In the genomic region with DNA sequence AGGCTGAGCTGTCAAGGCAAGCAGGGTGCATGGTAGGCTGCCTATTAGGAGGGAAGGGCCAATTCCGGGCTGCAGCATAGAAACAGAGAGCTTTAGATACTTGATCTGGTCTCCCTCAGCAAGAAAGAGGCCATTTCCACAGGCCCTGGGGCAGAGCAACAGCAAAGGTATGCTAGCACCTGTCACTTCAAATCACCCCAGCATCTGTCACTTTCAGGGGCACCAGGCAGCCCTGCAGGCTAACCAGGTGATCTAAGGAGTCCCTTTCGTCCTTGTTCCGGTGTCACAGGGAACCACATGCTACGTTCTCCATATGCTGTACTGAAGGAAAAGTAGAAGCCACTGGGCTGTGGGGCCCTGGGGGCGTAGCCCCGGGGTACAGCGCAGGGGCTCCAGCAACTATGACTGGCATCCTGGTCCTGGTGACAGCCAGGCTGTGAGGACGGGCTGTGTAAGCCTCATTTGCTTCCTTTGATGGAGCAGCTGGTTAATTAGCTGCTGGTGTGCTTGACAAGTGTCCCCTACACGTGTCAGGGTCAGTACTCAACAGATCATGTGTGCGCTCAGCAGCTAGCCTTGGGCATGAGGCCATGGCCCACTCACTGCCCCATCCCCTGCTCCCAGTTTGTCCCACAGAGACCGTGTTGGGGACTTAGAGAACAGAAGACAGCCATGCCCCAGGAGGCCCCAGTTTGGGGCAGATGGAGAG, we compare ENCODE assay signal across 11 mouse cellular contexts. TPM values are rescaled to one million over a fixed set of nuclear protein-coding genes. Genes with fewer than 3 reads are reported as not detected.
DNase-seq lines count a peak whose midpoint lies in the region; ATAC-seq lines count a peak whose summit lies in the region.
"Had no signal": no experiment of that assay in that cellular context is flagged by ENCODE, and none has a peak within 500 bp of the region (broad histone marks: within the 10 kb centered on the region; RNA-seq: fewer than 3 reads in every experiment).

No protein-coding gene starts in this region.

- H3K9me3 ChIP-seq in hindbrain, embryonic 10.5 days: no peaks in the 10 kb centered on the region
- H3K9me3 ChIP-seq in hindbrain, embryonic 11.5 days (ENCODE audit: control insufficient read depth, low read length): no peaks in the 10 kb centered on the region
- H3K9me3 ChIP-seq in embryonic facial prominence, embryonic 10.5 days: no peaks in the 10 kb centered on the region
- no peaks in the 10 kb centered on the region for H3K9me3 ChIP-seq in forebrain, embryonic 13.5 days (replicated peaks)
- no peaks in the 10 kb centered on the region for H3K9me3 ChIP-seq in limb, embryonic 10.5 days (replicated peaks)
- H3K9me3 ChIP-seq: limb, embryonic 13.5 days had no signal

- no peak overlapping the region for H3K9ac ChIP-seq in hindbrain, embryonic 11.5 days (ENCODE audit: low read depth, low read length)
- H3K9ac ChIP-seq in forebrain, embryonic 13.5 days: no peak overlapping the region
- H3K9ac ChIP-seq: limb, embryonic 13.5 days had no signal

- no peak for ATAC-seq in hindbrain, embryonic 11.5 days (ENCODE audit: low FRiP score)
- peak; percentile 41; the same call in 1 of the 2 replicates for ATAC-seq in forebrain, embryonic 13.5 days

- H3K4me3 ChIP-seq in hindbrain, embryonic 10.5 days: no peak overlapping the region
- no peak overlapping the region for H3K4me3 ChIP-seq in hindbrain, embryonic 11.5 days (ENCODE audit: low read depth, low read length)
- H3K4me3 ChIP-seq in embryonic facial prominence, embryonic 10.5 days: no peak overlapping the region
- H3K4me3 ChIP-seq in forebrain, embryonic 13.5 days: no peak overlapping the region
- H3K4me3 ChIP-seq in limb, embryonic 10.5 days: no peak overlapping the region
- H3K4me3 ChIP-seq: limb, embryonic 13.5 days had no signal

- H3K4me1 ChIP-seq in hindbrain, embryonic 10.5 days (replicated peaks): peaks cover 58% of the 10 kb centered on the region
- H3K4me1 ChIP-seq in hindbrain, embryonic 11.5 days (replicated peaks; ENCODE audit: control insufficient read depth, insufficient read depth, low read length): peaks cover 2% of the 10 kb centered on the region; the same call in 1 of the 2 replicates
- peaks cover 49% of the 10 kb centered on the region for H3K4me1 ChIP-seq in embryonic facial prominence, embryonic 10.5 days
- peaks cover 26% of the 10 kb centered on the region for H3K4me1 ChIP-seq in forebrain, embryonic 13.5 days
- peaks cover 39% of the 10 kb centered on the region for H3K4me1 ChIP-seq in limb, embryonic 10.5 days

- WGBS in hindbrain, embryonic 10.5 days: 74% methylated on average over 11 of the region's 11 CpGs
- WGBS in hindbrain, embryonic 11.5 days: 69% methylated on average over 11 of the region's 11 CpGs
- WGBS in embryonic facial prominence, embryonic 10.5 days: 68% methylated on average over 11 of the region's 11 CpGs
- WGBS in forebrain, embryonic 13.5 days: 57% methylated on average over 11 of the region's 11 CpGs
- WGBS in limb, embryonic 10.5 days: 67% methylated on average over 11 of the region's 11 CpGs

- H3K36me3 ChIP-seq in hindbrain, embryonic 10.5 days: peaks cover 67% of the 10 kb centered on the region
- H3K36me3 ChIP-seq in hindbrain, embryonic 11.5 days (ENCODE audit: control insufficient read depth, insufficient read depth, low read length): no peaks in the 10 kb centered on the region
- H3K36me3 ChIP-seq in embryonic facial prominence, embryonic 10.5 days (replicated peaks): peaks cover 31% of the 10 kb centered on the region
- H3K36me3 ChIP-seq in forebrain, embryonic 13.5 days (ENCODE audit: poor library complexity, severe bottlenecking): peaks cover 38% of the 10 kb centered on the region; the same call in 1 of the 2 replicates
- H3K36me3 ChIP-seq in limb, embryonic 10.5 days: 0 out of 2 replicates have a peak, but pooled peaks cover 3% of the 10 kb centered on the region
- H3K36me3 ChIP-seq: limb, embryonic 13.5 days had no signal

- no peak for DNase-seq in hindbrain, embryonic 10.5 days (ENCODE audit: low spot score)
- no peak for DNase-seq in hindbrain, embryonic 11.5 days (ENCODE audit: low spot score)
- DNase-seq in embryonic facial prominence, embryonic 10.5 days (ENCODE audit: low spot score): no peak
- DNase-seq in limb, embryonic 10.5 days (ENCODE audit: low spot score): no peak
- DNase-seq in left cerebral cortex, adult 18-20 months (ENCODE audit: low spot score in 2 of 2): no peak
- DNase-seq in layer of hippocampus, postnatal 14 days (ENCODE audit: low spot score in 2 of 2): no peak
- DNase-seq: kidney, postnatal 36 days; lung, postnatal 14 days; thymus, postnatal 36 days had no signal

- H3K4me2 ChIP-seq in hindbrain, embryonic 11.5 days (replicated peaks; ENCODE audit: low read depth, low read length): no peak overlapping the region
- no peak overlapping the region for H3K4me2 ChIP-seq in forebrain, embryonic 13.5 days
- H3K4me2 ChIP-seq: limb, embryonic 13.5 days had no signal

- H3K27ac ChIP-seq in hindbrain, embryonic 10.5 days: peak overlapping the region; percentile 10
- H3K27ac ChIP-seq in hindbrain, embryonic 11.5 days (ENCODE audit: low read depth, low read length): no peak overlapping the region
- peak overlapping the region; percentile 36; the same call in 1 of the 2 replicates for H3K27ac ChIP-seq in embryonic facial prominence, embryonic 10.5 days (replicated peaks)
- H3K27ac ChIP-seq in forebrain, embryonic 13.5 days: peak overlapping the region; percentile 5; the same call in 1 of the 2 replicates
- peak overlapping the region; percentile 37; the same call in 1 of the 2 replicates for H3K27ac ChIP-seq in limb, embryonic 10.5 days
- H3K27ac ChIP-seq: limb, embryonic 13.5 days had no signal

- no peaks in the 10 kb centered on the region for H3K27me3 ChIP-seq in hindbrain, embryonic 10.5 days (ENCODE audit: insufficient read depth, poor library complexity, severe bottlenecking)
- H3K27me3 ChIP-seq in hindbrain, embryonic 11.5 days (ENCODE audit: control insufficient read depth, insufficient read depth, low read length): no peaks in the 10 kb centered on the region
- no peaks in the 10 kb centered on the region for H3K27me3 ChIP-seq in embryonic facial prominence, embryonic 10.5 days (replicated peaks; ENCODE audit: low read depth, poor library complexity, severe bottlenecking)
- no peaks in the 10 kb centered on the region for H3K27me3 ChIP-seq in forebrain, embryonic 13.5 days
- H3K27me3 ChIP-seq in limb, embryonic 10.5 days (ENCODE audit: low read depth, poor library complexity, severe bottlenecking): no peaks in the 10 kb centered on the region
- H3K27me3 ChIP-seq: limb, embryonic 13.5 days had no signal

RNA-seq across cellular contexts. Expression of a gene that starts 14.8 kb away (rescaled TPM):
- polyA plus RNA-seq in hindbrain, embryonic 10.5 days (2016; fragmentation: Nextera tagmentation; extraction: Ambion mirVana): 33.8 and 43.8 TPM in 2 replicates
- 23.0 and 25.9 TPM in 2 replicates for polyA plus RNA-seq in hindbrain, embryonic 11.5 days (2014; fragmentation: Nextera tagmentation; extraction: Ambion mirVana)
- polyA plus RNA-seq in embryonic facial prominence, embryonic 10.5 days (2016; fragmentation: Nextera tagmentation; extraction: Ambion mirVana): 21.4 TPM in 2 replicates
- polyA plus RNA-seq in forebrain, embryonic 13.5 days (2015; fragmentation: Nextera tagmentation; extraction: Ambion mirVana): 28.1 and 32.8 TPM in 2 replicates
- 9.9 and 12.3 TPM in 2 replicates for polyA plus RNA-seq in limb, embryonic 10.5 days (2016; fragmentation: Nextera tagmentation; extraction: Ambion mirVana)
- 10 to 100 TPM; 29.0 to 34.2 TPM for total RNA-seq in left cerebral cortex, adult 18-20 months (2021)
- 10 to 100 TPM; 30.0 to 31.6 TPM for total RNA-seq in layer of hippocampus, postnatal 14 days (2021)

RNA-seq across cellular contexts. Expression of a gene that starts 43.0 kb away (rescaled TPM):
- polyA plus RNA-seq in hindbrain, embryonic 10.5 days (2016; fragmentation: Nextera tagmentation; extraction: Ambion mirVana): 861 and 996 TPM in 2 replicates
- polyA plus RNA-seq in hindbrain, embryonic 11.5 days (2014; fragmentation: Nextera tagmentation; extraction: Ambion mirVana): 245 and 269 TPM in 2 replicates
- 1,061 and 1,072 TPM in 2 replicates for polyA plus RNA-seq in embryonic facial prominence, embryonic 10.5 days (2016; fragmentation: Nextera tagmentation; extraction: Ambion mirVana)
- 261 and 291 TPM in 2 replicates for polyA plus RNA-seq in forebrain, embryonic 13.5 days (2015; fragmentation: Nextera tagmentation; extraction: Ambion mirVana)
- polyA plus RNA-seq in limb, embryonic 10.5 days (2016; fragmentation: Nextera tagmentation; extraction: Ambion mirVana): 1,171 and 1,177 TPM in 2 replicates
- 10 to 100 TPM; 20.2 to 23.6 TPM for total RNA-seq in left cerebral cortex, adult 18-20 months (2021)
- 10 to 100 TPM; 41.9 to 58.7 TPM for total RNA-seq in layer of hippocampus, postnatal 14 days (2021)
